Mouse (Mus musculus) common myeloid progenitor, adult 5-6 weeks (primary cell): ENCODE results near the gene Mfrp. TPM values are rescaled to one million over a fixed set of nuclear protein-coding genes. Genes with fewer than 3 reads are reported as not detected.

Source experiments
- ATAC-seq: replicated peaks from 2 replicates; pipeline ENCODE4 v1.8.0; 2016; ENCODE audit warnings: low read depth, mild to moderate bottlenecking, moderate TSS enrichment, inconsistent platforms; ENCODE audit not compliant: poor library complexity, severe bottlenecking
- total RNA-seq: library from RNA; stranded (forward); fragments of 200-1000, 187-1606 nt; gene quantifications from 2 replicates; pipeline ENCODE4 v1.2.3, GENCODE M21; 2017

The Mfrp gene
- total RNA-seq, 1 experiment from 2014 or later: not detected

DNA sequence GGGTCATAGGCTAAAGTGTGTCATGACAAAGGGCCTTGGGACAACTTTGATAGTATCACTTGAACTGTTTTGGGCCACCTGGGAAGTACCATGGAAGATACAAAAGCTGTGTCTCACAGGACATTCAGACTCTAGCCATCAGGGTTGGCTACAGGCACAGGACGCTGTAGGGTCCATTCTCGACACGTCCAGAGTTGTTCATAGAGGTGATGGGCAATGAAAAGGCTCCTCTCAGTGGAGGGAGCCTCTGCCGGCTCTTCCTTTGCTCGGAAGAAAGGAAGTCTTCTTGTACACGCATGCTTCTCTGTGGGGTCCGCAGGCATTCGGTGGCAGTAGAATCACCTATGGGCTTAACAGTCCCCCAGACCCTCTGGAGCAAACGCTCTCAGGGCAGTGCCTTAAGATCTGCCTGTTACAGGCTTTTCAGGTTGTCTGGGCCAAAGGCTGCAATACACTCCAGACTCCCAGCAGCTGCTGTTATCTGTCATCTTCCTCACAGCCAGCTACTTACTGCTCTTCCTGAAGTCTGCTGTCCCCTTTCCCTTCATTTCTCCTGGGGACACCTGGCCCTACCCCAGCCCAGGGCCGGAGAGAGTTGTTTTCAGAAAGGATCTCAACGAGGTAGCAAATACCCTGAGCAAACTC, 24.1 kb upstream of the Mfrp start:
- no peak for ATAC-seq

DNA sequence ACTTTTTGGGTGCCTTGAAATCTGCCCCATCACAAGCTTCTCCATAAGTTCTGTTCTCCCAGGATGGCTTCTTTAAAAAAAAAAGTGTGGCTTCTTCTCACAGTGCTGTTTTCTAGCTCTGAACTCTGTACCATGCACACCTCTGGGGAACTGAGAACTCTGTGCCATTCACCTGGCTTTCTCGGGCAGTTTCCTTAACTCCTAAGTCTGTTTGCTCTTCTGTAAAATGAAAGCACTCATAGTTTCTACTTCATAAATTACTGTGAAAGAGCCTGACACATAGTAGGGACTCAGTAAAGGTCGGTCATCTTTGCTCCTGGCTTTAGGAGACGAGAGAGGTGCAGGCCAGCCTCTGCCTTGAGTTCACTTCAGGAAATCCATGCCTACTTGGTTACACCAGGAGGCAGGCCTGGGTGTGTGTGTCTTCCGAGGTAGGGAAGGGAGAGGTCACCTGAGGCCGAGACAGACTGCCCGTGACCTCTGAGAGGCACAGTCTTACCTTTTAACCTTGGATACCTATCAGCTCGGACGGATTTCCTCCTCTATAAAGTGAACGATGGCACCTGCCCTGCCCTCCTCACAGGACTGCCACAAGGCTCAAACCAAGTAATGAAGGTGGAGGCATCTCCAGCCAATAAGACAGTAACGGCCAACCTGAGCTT, 23.3 kb upstream of the Mfrp start:
- no peak for ATAC-seq

DNA sequence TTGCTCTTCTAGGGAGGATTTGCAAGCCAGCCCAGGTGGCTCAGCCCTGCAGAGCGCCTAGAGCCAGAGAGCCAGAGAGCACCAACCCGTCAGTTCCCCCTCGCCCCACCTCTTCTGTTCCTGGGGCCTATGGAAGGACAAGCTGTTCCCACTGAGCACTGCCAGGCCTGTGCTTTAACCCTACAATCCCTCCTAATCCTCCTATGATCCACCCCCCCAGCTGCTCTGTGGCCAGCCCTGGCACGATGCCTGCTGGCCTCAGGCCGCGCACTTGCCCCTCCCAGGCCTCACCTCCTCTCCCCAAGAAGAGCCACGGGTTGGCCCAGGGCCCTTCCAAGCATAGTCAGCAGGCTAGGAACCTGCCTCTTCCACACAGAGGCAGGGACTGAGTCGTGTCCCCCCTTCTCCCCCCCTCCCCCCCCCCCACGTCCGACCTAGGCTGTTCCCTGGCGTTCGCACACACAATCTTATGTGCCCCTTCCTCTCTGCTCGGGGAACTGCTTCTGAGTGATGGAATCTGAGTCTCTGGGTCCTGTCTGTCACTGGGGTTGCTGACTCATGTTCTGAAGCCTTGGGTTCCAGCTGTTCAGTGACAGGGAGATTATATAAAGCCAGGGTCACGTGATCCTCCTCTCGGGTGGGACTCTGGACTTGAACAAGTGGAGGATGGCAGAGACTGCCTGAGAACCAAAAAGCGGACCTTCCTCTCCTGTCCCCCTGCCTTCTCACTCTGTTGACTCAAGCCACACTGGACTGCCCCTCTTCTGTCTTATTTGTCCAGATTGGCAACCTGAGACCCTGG, 22.4 kb upstream of the Mfrp start:
- ATAC-seq: peak; percentile 30

DNA sequence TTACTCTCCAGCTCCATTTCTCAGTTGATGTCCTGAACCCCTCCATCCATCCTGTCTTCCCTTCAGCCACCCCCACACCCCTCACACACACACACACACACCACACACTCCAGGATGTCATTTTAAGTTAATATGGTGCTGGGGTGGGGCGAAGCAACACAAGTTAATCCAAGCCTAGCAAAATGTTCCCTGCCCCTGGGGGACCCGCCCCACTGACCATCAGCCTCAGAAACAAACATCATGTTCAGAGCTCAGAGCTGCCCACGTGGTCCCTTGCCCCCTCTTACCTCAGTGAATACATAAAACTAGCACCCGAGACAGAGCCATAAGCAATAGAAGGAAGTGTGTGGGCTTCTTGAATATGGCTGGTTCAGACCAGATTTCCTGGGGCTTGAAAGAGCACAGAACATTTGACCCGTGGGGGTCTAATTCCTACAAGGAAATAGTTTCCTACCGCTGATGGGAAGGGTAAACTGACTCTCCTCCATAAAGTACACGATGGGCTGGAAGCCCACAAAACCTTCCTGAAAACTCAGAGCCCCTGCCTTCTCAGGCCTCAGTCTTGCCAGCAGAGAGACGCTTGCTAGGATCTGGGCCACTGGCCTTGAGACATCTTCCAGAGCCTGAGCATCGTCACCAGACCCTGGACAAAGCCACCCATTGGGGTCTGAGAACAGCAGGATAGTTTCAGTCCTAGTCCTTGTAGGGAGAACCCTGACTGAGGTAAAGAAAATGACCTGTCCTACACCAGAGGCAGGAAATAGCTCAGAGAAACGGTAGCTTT, 21.3 kb upstream of the Mfrp start:
- no peak for ATAC-seq

DNA sequence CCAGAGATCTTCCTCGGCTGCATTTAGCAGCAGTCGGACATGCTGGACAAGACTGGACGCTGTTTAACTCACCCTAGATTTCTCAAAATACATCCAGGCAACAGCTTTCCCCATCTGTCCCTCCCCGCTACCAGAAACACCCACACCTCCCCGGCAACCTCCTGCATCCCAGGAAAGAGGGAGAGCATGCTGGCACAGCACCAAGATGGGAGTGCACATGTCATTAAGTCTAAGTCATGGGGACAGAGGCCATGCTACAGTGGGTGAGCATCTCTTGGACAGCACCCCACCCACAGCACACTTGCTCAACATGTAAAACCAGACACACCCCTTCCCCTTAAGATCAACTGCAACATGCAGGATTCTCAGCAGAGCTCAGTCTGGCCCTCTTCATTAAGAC, 20.6 kb upstream of the Mfrp start:
- no peak for ATAC-seq

DNA sequence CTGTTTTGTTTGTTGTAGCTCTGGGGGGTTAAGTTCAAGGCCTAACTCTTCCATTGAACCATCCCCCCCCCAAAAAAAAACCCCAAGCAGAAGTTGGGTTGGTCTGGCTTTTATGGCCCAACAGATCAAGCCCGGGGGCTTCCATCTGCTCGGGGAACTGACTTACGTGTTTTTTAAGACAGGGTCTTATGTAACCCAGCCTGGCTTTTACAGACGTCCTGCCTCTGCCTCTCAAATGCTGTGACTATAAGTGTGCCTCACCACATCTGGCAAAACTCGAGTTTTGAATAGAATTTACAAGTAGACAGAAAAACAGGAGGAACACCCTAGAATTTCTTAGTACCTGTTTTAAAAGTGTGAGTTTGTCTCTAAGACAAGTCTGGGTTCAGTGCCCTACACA, 19.9 kb upstream of the Mfrp start:
- no peak for ATAC-seq

DNA sequence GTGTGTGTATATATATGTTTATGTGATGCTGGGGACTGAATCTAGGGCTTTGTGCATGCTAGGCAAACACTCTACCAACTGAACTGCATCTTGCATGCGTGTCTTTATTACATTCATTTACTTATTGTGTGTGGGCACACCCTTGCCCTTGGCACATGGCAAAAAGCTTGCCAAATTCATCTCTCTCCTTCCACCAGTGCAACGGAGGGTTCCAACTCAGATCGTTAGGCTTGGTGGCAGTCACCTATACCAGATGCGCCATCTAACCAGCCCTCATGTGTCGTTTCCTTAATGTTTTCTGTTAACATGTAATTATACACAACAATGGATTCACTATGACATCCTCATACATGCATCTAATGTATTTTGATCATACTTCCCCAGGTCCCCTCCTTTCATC, 19.3 kb upstream of the Mfrp start:
- ATAC-seq: no peak

DNA sequence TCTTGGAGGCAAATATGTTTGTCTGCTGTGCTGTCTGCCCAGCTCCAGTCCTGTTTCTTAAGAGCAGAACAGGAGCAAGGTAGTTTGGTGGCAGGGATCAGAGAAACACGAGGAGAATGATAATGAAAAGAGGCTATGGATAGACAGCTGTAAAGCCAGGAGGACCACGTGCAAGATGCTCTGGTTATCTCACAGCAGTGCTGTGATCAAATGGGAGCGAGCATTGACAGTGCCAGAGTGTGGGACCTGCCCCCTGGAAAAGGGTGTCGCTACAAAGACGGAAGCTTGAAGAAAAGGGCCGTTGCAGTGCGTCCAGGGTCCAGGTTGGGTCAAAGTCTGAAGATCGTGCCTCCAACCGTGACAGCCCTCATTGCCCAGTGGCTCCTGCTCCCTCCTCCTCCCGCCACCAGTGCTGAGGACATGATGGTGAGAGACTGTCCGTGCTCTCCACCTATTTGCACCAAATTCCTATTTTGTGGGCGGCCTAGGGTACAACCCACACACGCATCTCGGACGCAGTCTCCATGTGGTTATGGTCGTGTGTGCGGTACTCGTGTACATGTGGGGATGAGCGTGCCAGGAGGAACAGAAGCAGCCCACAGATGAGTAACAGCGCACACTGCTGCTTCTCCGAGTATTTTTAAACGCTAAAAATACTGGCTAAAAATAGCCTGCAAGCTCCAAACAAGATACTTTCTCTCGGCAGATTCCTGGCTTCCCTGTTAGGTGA, 18.0 kb upstream of the Mfrp start:
- ATAC-seq: no peak

DNA sequence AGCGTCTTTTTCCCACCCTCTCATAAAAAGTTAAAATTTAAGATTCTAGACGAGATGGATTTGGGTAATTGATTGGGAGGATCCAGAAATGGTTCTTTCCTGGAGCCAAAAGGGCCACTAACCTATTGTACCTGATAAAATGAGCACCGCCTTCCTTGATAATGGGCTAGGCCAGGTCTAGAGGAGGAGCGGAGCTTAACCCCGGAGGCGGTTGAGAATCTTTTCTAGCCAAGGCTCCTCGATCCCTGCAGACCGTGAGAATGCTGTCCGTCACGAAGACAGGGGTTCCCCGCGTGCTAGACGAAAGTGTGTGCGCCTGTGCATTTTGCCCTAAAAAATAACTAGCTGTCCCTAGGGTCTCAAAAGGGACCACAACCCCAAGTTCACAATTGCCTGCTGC, 17.3 kb upstream of the Mfrp start:
- ATAC-seq: peak; percentile 7; the same call in 1 of the 2 replicates

DNA sequence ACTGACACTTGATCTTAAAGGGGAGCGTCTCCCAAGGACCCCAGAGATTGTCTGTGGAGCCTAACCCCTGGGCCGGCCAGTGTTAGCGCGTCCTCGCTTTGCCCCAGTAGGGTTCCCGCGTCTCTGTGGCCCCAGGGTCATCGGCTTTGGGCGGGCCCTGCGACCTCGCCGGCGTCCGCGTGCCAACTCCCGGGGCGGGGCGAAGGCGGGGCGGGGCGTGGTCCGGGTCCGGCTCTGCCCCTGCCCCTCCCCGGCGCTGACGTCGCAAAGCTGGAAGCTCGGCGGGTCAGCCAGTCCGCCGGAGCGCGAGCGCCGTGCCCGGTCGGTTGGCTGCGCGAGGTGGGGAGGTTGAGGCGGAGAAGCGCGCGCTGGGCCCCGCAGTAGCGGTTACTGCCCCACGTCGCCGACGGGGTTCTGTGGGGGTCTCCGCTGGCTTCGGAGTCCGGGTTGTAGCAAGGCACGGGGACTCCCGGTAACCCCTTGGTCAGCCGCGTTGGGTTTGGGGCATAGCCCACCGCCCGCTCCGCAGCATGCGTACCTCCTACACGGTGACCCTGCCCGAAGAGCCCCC, 16.8 kb upstream of the Mfrp start:
- peak; percentile 46 for ATAC-seq

DNA sequence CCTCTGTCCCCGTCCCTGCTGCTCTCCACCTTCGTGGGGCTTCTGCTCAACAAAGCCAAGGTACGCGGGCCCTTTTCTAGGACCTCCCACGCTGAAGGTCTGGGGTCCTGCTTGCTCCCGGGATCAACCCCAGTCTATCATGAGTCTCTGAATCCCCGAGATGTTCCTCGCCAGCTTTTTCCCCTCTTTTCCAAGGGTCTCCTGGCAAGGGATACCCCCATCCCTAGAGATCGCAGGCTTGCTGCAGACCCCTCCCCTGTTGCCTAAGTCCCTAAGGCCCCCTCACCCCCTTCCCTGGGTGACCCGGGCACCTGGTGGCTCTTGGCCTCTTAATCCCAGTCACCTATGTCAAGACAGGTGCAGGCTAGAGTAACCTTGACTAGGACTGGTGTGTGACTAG, 16.3 kb upstream of the Mfrp start:
- ATAC-seq: no peak

DNA sequence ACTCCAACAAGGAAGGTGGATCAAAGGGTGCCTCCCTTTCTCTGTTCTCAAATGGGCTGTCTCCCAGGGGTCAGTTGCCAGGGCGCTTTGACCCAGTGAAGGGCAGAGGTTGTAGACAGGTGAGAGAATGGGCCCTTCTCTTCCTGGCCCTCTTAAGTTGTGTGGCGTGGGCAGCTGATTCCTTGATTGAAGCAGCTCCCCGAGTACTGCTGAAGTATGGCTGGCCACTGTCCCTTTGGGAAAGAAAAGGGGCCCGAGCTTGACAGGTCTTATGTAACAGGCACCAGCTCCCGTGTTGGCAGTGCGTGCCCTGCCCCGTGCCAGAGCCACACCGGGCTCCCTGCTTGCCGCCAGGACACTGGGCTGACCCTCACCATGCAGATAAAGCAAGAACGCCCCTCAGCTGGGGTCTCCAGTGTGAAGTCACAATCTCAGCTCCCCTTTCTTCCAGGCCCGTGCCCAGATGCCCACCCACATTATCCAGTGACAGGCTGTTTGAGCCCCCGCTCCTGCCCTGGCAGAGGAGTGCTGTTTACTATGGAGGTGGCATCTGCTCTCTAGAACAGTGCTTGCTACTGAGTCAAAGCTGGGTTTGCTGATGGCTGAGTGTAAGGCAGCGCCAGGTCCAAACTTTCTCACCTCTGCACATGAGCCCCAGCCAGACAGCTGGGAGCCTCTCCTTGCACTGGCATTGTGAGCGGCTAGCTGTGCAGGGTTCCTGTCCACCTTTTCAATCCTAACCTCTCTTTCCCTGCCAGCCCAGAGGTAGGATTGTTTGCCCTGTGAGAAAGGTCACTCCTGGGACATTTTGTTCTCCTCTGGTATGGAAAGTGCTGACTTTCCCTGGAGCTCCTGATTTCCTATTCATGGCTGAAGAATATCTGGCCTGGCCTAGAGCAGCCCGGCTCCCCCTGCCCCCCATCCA, 15.5 kb upstream of the Mfrp start:
- ATAC-seq: no peak

DNA sequence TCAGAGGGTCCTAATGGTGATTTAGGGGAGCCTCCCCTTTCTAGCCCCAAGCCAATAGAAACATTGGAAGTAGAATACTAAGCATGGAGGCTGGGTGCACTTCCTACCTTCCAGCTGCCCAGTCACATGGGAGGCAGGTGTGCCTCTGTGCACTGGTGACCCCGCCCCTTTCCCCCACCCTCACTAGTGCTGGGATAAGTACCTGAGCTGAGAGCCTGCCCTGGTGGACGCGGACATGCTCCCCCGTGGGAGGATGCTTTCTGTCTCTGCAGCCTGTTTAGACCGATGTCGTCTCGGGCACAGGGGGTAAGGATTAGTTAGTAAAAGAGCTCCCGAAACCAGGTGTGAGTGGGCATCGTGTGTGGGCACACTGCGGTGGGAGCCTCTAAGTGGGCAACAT, 14.6 kb upstream of the Mfrp start:
- no peak for ATAC-seq

DNA sequence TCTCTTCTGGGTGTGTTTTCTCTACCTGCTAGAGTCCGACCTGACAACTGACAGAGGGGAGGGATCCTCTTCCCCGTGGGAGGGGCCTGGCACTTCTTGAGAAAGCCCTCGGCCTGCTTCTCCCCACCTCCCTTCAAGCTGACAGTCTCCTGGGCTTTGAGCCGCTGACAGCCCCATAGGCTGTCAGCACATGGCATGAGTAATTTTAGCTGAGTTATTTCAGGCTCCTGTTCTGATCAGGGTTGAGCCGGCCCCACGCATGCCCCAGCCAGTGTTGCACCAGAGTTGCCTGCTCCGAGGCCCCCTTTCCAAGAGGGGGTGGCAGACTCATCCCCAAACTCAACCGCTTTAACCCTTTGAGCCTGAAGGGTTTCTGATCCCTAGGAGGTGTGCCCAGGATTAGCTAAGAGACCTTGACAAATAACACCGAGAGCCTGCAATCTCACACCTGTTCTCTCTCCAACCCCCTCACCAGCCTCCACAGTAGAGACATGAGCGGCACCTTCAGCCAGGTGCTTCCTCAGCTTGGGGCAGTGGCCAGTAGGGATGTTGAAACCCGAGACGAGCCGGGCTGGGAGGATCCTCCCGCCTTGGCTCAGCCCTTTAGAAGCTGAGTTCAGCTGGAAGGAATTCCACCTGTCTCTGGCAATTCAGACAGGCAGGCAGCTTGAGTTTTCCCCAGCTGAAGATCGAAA, 13.6 kb upstream of the Mfrp start:
- ATAC-seq: no peak

DNA sequence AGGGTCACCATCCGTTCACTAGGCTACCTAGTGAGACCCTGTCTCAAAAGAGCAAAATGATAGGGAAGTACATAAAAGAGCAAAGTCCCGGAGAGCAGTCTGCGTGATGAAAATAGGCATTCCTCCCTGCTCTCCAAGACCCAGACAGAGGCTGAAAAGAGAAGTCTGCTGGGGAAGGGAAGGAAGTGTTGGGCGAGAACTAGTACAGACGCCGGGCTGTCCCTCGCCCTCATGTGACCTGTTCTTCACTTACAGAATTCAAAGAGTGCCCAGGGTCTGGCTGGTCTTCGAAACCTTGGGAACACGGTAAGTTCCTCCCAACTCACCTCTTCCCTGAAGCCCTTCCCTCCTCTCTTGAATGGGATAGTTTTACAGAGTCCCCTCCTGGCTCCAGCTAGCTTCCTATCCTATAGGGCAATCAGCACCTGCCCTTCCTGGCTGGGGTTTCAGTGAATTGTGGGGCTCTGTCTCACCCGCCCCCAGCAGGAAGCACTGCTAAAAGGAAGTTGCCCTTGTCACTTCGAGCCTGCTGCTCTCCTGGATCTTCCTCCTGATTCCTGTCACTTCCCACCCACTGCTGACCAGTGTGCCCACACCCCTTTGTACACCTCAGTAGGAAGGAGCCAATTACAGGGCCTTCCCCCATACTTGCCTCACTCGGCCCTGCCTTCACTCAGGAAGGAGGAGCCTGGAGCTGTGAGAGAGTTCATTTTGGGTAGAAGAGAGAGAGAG, 12.5 kb upstream of the Mfrp start:
- peak; percentile 45 for ATAC-seq

DNA sequence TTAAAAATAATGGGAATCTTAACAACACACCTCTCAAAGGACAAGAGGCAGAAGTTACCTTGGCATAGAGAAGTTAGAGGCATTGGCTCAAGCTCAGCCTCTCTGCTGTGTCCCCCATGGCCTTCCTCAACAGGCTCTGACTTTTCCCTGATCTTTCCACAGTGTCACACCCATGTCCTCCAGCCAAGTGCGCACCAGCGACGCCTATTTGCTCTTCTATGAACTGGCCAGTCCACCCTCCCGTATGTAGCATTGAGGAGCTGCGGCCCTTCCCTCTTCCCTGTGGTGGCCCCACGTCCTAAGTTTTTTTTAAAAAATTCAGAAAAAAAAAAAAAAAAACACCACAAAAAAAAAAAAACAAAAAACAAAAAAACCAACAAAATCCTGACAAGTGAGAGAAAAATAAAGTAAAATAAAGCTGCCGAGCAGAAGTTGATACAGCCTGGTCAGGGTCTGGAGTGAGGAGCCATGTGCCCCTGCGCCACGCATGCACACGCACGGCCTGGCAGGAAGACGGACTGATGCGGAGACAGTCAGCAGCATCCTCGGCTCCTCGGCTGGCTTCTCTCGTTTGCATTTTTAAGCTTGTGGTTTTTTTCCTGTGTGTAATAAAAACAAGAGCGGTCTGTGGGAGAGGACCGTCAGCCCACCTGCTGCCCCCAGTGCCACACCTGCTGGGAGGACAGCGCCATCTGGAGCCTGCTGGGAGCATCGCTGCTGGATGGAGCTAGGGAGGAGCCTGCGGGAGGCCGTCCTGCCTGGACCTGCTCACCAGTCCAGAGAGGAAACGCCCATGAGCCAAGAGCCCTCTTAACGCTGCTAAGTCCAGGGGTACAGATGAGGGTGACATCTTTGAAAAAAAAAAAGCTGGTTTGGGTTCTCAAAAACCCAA, 7.7 kb upstream of the Mfrp start:
- peak; percentile 64 for ATAC-seq
